8 mouse cellular contexts compared by ENCODE assay signal in genomic region chr11:100711783-100712615, GRCm38 (mm10). TPM values are rescaled to one million over a fixed set of nuclear protein-coding genes. Genes with fewer than 3 reads are reported as not detected.
DNase-seq lines count a peak whose midpoint lies in the region; ATAC-seq and TF ChIP-seq lines count a peak whose summit lies in the region.

Gene Kat2a, minus strand, starts transcription at chr11:100712465.

- 5% methylated on average over 29 of the region's 48 CpGs for WGBS in hindbrain, embryonic 11.5 days

- peak within 1 kb of the TSS; percentile 66 for H3K4me2 ChIP-seq in hindbrain, embryonic 11.5 days (replicated peaks; ENCODE audit: low read depth, low read length)

- in situ Hi-C loops in Patski (cut with MboI; ENCODE audit: low pct_unique_long_range_greater_than_20kb) = loop anchor here (10.0 kb wide), 1 partner anchor 243 kb away; no protein-coding TSS in a partner anchor

- H3K27ac ChIP-seq in hindbrain, embryonic 11.5 days (ENCODE audit: low read depth, low read length) = peak within 1 kb of the TSS; percentile 72

- peaks cover 9% of the 10 kb centered on the region for H3K4me1 ChIP-seq in hindbrain, embryonic 11.5 days (replicated peaks; ENCODE audit: control insufficient read depth, insufficient read depth, low read length)

- H3K9me3 ChIP-seq in hindbrain, embryonic 11.5 days (ENCODE audit: control insufficient read depth, low read length) = no peaks in the 10 kb centered on the region

- CTCF ChIA-PET in Patski (lab: Charles Lee) = interaction anchor here (1.0 to 1.7 kb wide), 2 partner anchors 9 to 245 kb away, joined by 3 to 5 read pairs; no protein-coding TSS in a partner anchor

- H3K27me3 ChIP-seq in Patski = no peaks in the 10 kb centered on the region
- no peaks in the 10 kb centered on the region for H3K27me3 ChIP-seq in hindbrain, embryonic 11.5 days (ENCODE audit: control insufficient read depth, insufficient read depth, low read length)

- H3K9ac ChIP-seq in hindbrain, embryonic 11.5 days (ENCODE audit: low read depth, low read length) = peak within 1 kb of the TSS; percentile 94

- TF ChIP-seq CTCF in Patski (IDR thresholded peaks at IDR 0.05) = no peak

- H3K4me3 ChIP-seq in hindbrain, embryonic 11.5 days (ENCODE audit: low read depth, low read length) = peak within 1 kb of the TSS; percentile 95

- peak; percentile 66 for ATAC-seq in Patski
- peak; percentile 87 for ATAC-seq in hindbrain, embryonic 11.5 days (ENCODE audit: low FRiP score)

- H3K36me3 ChIP-seq in hindbrain, embryonic 11.5 days (ENCODE audit: control insufficient read depth, insufficient read depth, low read length) = peaks cover 8% of the 10 kb centered on the region; the same call in 1 of the 2 replicates

- peak; percentile 47 for DNase-seq in Patski (ENCODE audit: low read depth, low spot score)
- DNase-seq in cerebellum, adult 9-10 months = peak; percentile 85
- DNase-seq in frontal cortex, adult 2 months (ENCODE audit: extremely low spot score in 1 of 2, low spot score in 1 of 2) = peak; percentile 52 to 89
- DNase-seq in hindbrain, embryonic 11.5 days (ENCODE audit: low spot score) = peak; percentile 90
- DNase-seq in layer of hippocampus, postnatal 25 days (ENCODE audit: extremely low spot score in 1 of 2, low spot score in 1 of 2) = peak; percentile 72 to 75
- peak; percentile 80 for DNase-seq in lung, postnatal 25 days (ENCODE audit: low spot score)
- peak; percentile 92 for DNase-seq in right cerebral cortex, adult 18-20 months
- peak; percentile 74 to 84 for DNase-seq in urinary bladder, postnatal 36 days (ENCODE audit: low spot score in 2 of 2)

- POLR2A ChIA-PET in Patski (lab: Charles Lee) = interaction anchor here (0.6 to 1.5 kb wide), 5 partner anchors 8 to 149 kb away, joined by 3 to 6 read pairs (median 4); partner anchors contain the start of gene Dhx58

RNA-seq across cellular contexts. Expression of gene Kat2a, which starts in this region (rescaled TPM):
- polyA plus RNA-seq in Patski (2021) = 55.3 TPM
- 60.7 and 61.7 TPM in 2 replicates for polyA plus RNA-seq in frontal cortex, adult 2 months (2012; rRNA removed)
- polyA plus RNA-seq in hindbrain, embryonic 11.5 days (2014; fragmentation: Nextera tagmentation; extraction: Ambion mirVana) = 47.2 and 50.3 TPM in 2 replicates
- total RNA-seq in layer of hippocampus, postnatal 25 days (2021) = 10 to 100 TPM; 55.6 to 55.9 TPM

Comparison
In these comparisons a context has a peak if more than half of its experiments do, and no peak if none do; other contexts are left out.
1. Peak in every context shown above with its lines: DNase-seq, ATAC-seq, H3K4me3 ChIP-seq and H3K27ac ChIP-seq.